Comparison of ENCODE assay signal across 18 mouse cellular contexts in the genomic region with DNA sequence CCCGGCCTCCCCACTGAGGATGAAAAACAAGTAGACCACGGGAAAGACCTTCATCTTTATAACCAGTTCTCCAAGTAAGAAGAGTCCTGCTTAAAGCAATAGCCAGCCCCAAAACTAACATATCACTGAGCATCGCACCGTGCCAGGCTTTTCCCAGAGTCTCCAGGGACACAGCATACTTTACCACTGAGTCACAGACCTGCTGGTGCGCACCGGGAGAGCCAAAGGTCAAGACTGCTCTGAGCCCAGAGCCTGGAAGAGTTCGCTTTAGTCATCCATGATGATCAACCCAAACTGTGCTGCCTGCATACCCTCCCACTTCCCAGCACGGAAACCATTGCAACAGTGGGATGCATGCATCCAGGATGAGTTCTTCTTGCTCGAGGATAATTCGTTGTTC. TPM values are rescaled to one million over a fixed set of nuclear protein-coding genes. Genes with fewer than 3 reads are reported as not detected.
"Had no signal": no experiment of that assay in that cellular context is flagged by ENCODE, and none has a peak within 500 bp of the region (broad histone marks: within the 10 kb centered on the region; RNA-seq: fewer than 3 reads in every experiment).

No protein-coding gene starts in this region.

- H3K36me3 ChIP-seq: limb, embryonic 12.5 days; midbrain, embryonic 12.5 days; neural tube, embryonic 15.5 days had no signal

- DNase-seq: kidney, postnatal 36 days; lung, adult 18-20 months; thymus, adult 18-20 months; thymus, postnatal 14 days had no signal

- H3K27ac ChIP-seq: kidney, postnatal 0 days; limb, embryonic 12.5 days; liver, embryonic 14.5 days; midbrain, embryonic 12.5 days; neural tube, embryonic 15.5 days had no signal

- H3K9me3 ChIP-seq: limb, embryonic 12.5 days; midbrain, embryonic 12.5 days; neural tube, embryonic 15.5 days had no signal

- H3K4me1 ChIP-seq: limb, embryonic 12.5 days; midbrain, embryonic 12.5 days; neural tube, embryonic 15.5 days had no signal

- H3K4me3 ChIP-seq: limb, embryonic 12.5 days; midbrain, embryonic 12.5 days; myocyte; neural tube, embryonic 15.5 days had no signal

- H3K27me3 ChIP-seq: limb, embryonic 12.5 days; midbrain, embryonic 12.5 days; neural tube, embryonic 15.5 days had no signal

- H3K9ac ChIP-seq: limb, embryonic 12.5 days; liver, embryonic 14.5 days; midbrain, embryonic 12.5 days; neural tube, embryonic 15.5 days had no signal

- H3K4me2 ChIP-seq: limb, embryonic 12.5 days; midbrain, embryonic 12.5 days; neural tube, embryonic 15.5 days had no signal

RNA-seq across cellular contexts. Expression of gene Ddit4l, which starts 12.3 kb away (rescaled TPM):
- total RNA-seq: megakaryocyte-erythroid progenitor cell, adult 5-6 weeks had no signal

RNA-seq across cellular contexts. Expression of gene Gm21962, which starts 37.6 kb away (rescaled TPM):
- total RNA-seq: layer of hippocampus, adult 18-20 months; layer of hippocampus, postnatal 14 days; left cerebral cortex, adult 18-20 months; left cerebral cortex, postnatal 25 days; liver, adult 2 months; megakaryocyte-erythroid progenitor cell, adult 5-6 weeks had no signal
- polyA plus RNA-seq: kidney, postnatal 0 days; limb, embryonic 12.5 days; liver, adult 2 months; liver, embryonic 14.5 days; lung, embryonic 16.5 days; midbrain, embryonic 12.5 days; myocyte; neural tube, embryonic 11.5 days; neural tube, embryonic 15.5 days had no signal
